Mouse (Mus musculus) hindbrain, embryonic 12.5 days (tissue): ENCODE results near the gene Alg3. TPM values are rescaled to one million over a fixed set of nuclear protein-coding genes. Genes with fewer than 3 reads are reported as not detected.

Experiments used
- ATAC-seq: fragments of 200-750 bp; cut with Nextera tagmentation; 2 replicates; pipeline ENCODE4 v1.8.0; 2017; ENCODE audit warnings: moderate TSS enrichment; ENCODE audit not compliant: low FRiP score
- H3K27ac ChIP-seq: fragments of 300-500 bp; sonication (generic); 2 replicates; pipeline ENCODE4 v1.5.1; 2016; ENCODE audit warnings: mild to moderate bottlenecking
- H3K27me3 ChIP-seq: fragments of 300-500 bp; sonication (generic); 2 replicates; pipeline ENCODE4 v1.6.1; 2016; ENCODE audit warnings: mild to moderate bottlenecking
- H3K36me3 ChIP-seq: fragments of 300-500 bp; sonication (generic); 2 replicates; pipeline ENCODE4 v1.6.1; 2016; ENCODE audit warnings: mild to moderate bottlenecking
- H3K4me1 ChIP-seq: fragments of 300-500 bp; sonication (generic); 2 replicates; pipeline ENCODE4 v1.6.1; 2016
- H3K4me2 ChIP-seq: fragments of 300-500 bp; sonication (generic); replicated peaks from 2 replicates; pipeline ENCODE4 v1.6.1; 2016; ENCODE audit warnings: mild to moderate bottlenecking
- H3K4me3 ChIP-seq: fragments of 300-500 bp; sonication (generic); 2 replicates; pipeline ENCODE4 v1.5.1; 2016; ENCODE audit warnings: mild to moderate bottlenecking
- H3K9ac ChIP-seq: fragments of 300-500 bp; sonication (generic); 2 replicates; pipeline ENCODE4 v1.6.1; 2016; ENCODE audit warnings: mild to moderate bottlenecking, moderate library complexity
- H3K9me3 ChIP-seq: fragments of 300-500 bp; sonication (generic); replicated peaks from 2 replicates; pipeline ENCODE4 v1.6.1; 2016; ENCODE audit warnings: mild to moderate bottlenecking
- WGBS: fragments of 180-500 bp; shearing (Covaris S2); methylation state at CpG from one replicate; pipeline ENCODE4 v1.1.7; 2016; 5-methylcytosine and 5-hydroxymethylcytosine counted together
- polyA plus RNA-seq: library from polyadenylated mRNA; unstranded; fragments of >200 nt; fragmentation: Nextera tagmentation; extraction: Ambion mirVana; gene quantifications from 2 replicates; pipeline ENCODE4 v1.2.1, GENCODE M21; 2016

The Alg3 gene
- 40.0 and 42.6 TPM in 2 replicates for polyA plus RNA-seq

DNA sequence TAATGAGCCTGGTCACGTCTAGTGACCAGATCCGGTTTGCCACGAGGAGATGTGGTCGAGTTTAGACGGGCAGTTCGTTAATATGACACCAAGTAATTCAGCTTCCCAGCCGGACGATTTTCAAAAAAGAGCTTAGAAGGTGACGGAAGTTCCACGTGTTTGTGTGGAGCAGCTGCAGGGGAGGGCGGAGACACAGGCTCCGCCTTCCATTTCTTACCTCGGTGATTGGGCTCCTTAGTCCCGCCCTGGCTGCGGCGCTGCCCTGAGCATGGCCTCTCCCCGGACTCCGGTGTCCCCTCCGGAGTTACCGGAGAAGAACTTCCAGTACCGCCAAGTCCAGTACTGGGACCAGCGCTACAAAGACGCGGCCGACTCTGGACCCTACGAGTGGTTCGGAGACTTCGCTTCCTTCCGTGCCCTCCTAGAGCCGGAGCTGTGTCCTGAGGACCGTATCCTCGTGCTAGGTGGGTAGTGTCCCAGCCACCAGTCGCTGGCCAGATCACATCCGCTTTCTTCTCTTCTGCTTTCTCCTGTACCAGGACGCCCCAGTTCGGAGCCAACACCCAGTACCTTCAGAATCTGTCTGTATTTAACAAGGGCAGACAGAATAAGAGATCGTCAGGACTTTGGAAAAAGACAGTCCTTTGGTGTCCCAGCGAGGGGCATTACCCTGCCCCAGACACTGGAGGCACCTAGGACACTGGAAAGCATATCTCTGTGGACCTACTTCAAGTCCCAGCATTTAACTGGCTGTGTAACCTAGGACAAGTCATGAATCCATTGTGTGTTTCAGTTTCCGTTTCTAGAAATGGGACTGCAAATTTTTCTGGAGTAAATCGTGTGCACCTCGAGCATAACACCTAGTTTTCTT lies at the start of gene Alg3, which contains the start of the genes Eef1akmt4 and Gm49333:
Gene Alg3, minus strand, starts transcription at position 379 of the 871 bp plus-strand sequence.
Gene Eef1akmt4, plus strand, starts transcription at position 237 of the 871 bp plus-strand sequence.
Gene Gm49333, plus strand, starts transcription at position 254 of the 871 bp plus-strand sequence.
- ATAC-seq: peak; percentile 92
- peak within 1 kb of the TSS; percentile 90 for H3K9ac ChIP-seq
- WGBS: 2% methylated on average over 41 of the region's 41 CpGs
- peak within 1 kb of the TSS; percentile 81 for H3K4me2 ChIP-seq
- H3K4me1 ChIP-seq: peaks cover 18% of the 10 kb centered on the region
- no peaks in the 10 kb centered on the region for H3K27me3 ChIP-seq
- peak within 1 kb of the TSS; percentile 90 for H3K27ac ChIP-seq
- peak within 1 kb of the TSS; percentile 79 for H3K4me3 ChIP-seq
- H3K36me3 ChIP-seq: peaks cover 19% of the 10 kb centered on the region
- no peaks in the 10 kb centered on the region for H3K9me3 ChIP-seq

DNA sequence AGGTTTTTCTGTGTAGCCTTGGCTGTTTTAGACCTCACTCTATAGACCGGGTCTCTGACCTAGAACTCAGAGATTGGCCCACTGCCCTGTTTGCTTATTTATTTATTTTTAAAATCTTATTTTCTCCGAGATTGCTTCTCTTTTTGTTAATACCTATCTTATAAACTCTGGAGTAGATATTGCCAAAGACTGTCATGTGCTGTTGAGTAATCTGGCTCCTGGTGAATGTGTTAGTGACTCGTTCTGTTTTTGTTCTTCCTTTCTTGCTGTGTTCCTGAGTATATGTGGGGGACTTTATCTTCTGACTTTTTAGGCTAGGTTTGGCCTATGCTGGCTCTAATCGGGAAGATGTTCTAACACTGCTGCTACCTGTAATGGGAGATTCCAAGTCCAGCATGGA lies 46.1 kb upstream of the Alg3 start:
- H3K4me3 ChIP-seq: no peak overlapping the region
- no peak for ATAC-seq
- H3K4me2 ChIP-seq: no peak overlapping the region
- 91% methylated on average over 4 of the region's 4 CpGs for whole genome bisulfite sequencing
- H3K27ac ChIP-seq: no peak overlapping the region
- no peaks in the 10 kb centered on the region for H3K9me3 ChIP-seq
- H3K36me3 ChIP-seq: peaks cover 85% of the 10 kb centered on the region
- no peak overlapping the region for H3K9ac ChIP-seq
- no peaks in the 10 kb centered on the region for H3K27me3 ChIP-seq
- H3K4me1 ChIP-seq: peaks cover 6% of the 10 kb centered on the region

DNA sequence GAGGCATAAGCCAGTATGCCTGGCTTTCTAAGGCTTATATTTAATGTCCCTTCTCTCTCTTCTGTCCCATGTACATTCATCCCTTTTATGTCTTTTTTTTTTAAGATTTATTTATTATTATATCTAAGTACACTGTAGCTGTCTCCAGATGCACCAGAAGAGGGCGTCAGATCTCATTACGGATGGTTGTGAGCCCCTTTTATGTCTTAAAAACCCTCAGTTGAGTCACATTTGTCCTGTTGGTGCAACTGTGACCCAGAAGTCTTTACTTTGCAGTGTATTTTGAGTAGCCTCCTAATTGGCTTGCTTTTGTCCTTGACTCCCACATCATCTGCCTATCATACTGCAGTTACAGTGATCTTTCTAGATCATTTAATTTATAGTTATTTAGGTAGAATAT lies 41.8 kb upstream of the Alg3 start:
- Histone ChIP-seq H3K27me3 (no peaks in the 10 kb centered on the region), H3K9me3 (no peaks in the 10 kb centered on the region), H3K4me3 (no peak overlapping the region), H3K4me1 (peaks cover 17% of the 10 kb centered on the region), H3K27ac (no peak overlapping the region), H3K9ac (no peak overlapping the region), H3K4me2 (no peak overlapping the region), H3K36me3 (peaks cover 42% of the 10 kb centered on the region)
- WGBS: 57% methylated on average over 2 of the region's 2 CpGs
- ATAC-seq: no peak

DNA sequence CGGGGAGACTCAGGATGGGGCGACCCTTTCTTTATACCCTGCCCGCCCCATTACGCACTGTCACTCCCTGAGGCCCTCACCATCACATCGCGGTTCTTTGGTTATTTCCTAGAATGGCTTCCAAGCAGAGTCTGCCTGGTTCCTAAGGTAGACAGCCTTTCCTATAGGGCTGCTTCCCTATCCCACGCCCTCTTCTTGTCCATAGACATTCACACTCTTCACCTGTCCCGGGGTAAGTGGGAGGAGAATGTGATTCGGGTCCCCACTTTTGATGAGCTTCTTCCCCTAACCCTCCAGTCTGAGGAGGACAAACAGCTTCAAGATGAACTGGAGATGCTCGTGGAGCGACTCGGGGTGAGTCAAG lies 40.4 kb upstream of the Alg3 start:
- peak overlapping the region; percentile 91 for H3K9ac ChIP-seq
- H3K9me3 ChIP-seq: no peaks in the 10 kb centered on the region
- H3K4me3 ChIP-seq: peak overlapping the region; percentile 87
- peak overlapping the region; percentile 94 for H3K4me2 ChIP-seq
- peaks cover 17% of the 10 kb centered on the region for H3K4me1 ChIP-seq
- peaks cover 28% of the 10 kb centered on the region for H3K36me3 ChIP-seq
- ATAC-seq: no peak
- H3K27me3 ChIP-seq: no peaks in the 10 kb centered on the region
- WGBS: 10% methylated on average over 12 of the region's 12 CpGs
- H3K27ac ChIP-seq: peak overlapping the region; percentile 78

DNA sequence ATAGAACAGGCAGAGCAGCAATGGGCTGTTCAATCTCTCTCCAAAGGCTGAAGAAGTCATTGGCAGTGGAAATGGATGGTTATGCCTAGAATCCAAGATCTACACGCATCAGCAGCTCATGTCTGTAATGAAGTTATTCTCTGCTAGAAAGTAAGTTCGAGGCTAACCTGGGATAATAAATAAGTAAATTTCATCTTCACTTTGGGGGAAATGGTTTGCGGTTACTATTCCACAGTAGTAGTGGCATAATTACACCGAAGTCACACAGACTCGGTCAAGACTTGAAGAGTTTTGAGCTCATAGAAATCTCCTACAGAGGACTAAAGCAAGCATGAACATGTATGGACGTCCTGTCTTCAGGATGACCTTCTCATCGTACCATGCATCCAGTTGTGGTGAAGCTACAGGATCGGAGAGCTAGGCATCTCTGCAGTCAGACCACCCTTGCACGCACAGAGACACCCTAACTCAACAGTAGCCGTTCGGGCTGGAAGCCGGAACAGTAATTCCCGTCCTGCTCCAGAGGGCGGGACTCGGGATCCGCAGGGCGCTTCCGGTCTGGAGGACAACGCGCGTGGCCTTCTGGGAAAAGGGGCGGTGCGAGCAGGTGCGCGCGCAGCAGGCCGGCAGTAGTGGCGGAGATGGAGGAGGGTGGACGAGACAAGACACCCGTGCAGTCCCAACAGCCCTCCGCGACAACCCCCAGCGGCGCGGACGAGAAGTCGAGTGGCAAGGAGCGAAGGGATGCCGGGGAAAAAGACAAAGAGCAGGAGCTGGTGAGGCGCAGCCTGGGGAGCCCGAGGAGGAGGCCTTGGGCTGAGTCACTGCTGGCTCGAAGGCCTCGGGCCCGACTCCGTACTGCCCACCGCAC lies 39.8 kb upstream of the Alg3 start, which contains the start of gene Psmd2:
Gene Psmd2, plus strand, starts transcription at position 577 of the 871 bp plus-strand sequence.
- WGBS: 1% methylated on average over 46 of the region's 46 CpGs
- H3K36me3 ChIP-seq: peaks cover 22% of the 10 kb centered on the region
- H3K9ac ChIP-seq: peak within 1 kb of the TSS; percentile 91
- H3K4me2 ChIP-seq: peak within 1 kb of the TSS; percentile 94
- peak within 1 kb of the TSS; percentile 78 for H3K27ac ChIP-seq
- H3K9me3 ChIP-seq: no peaks in the 10 kb centered on the region
- peak; percentile 96 for ATAC-seq
- peaks cover 17% of the 10 kb centered on the region for H3K4me1 ChIP-seq
- H3K4me3 ChIP-seq: peak within 1 kb of the TSS; percentile 87
- no peaks in the 10 kb centered on the region for H3K27me3 ChIP-seq

DNA sequence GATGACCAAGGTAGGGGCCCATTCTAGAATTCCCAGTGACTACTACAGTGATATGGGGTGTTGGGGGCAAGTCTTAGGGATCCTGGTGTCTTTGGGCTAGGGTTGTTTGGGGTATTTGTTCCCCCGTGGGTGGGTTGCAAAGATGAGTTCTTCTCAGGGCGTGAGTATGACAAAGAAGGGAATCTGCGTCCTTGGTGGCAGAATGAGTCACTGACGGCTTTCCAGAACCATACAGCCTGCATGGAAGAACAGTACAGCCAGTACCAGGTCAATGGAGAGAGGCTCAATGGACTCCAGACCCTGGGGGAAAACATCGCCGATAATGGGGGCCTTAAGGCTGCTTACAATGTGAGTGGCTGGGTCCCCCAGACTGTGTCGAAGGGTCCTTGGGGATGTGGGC lies 32.4 kb upstream of the Alg3 start:
- H3K36me3 ChIP-seq: no peaks in the 10 kb centered on the region
- no peak overlapping the region for H3K9ac ChIP-seq
- no peak for ATAC-seq
- no peak overlapping the region for H3K4me3 ChIP-seq
- no peaks in the 10 kb centered on the region for H3K4me1 ChIP-seq
- H3K9me3 ChIP-seq: no peaks in the 10 kb centered on the region
- H3K4me2 ChIP-seq: no peak overlapping the region
- 91% methylated on average over 7 of the region's 7 CpGs for WGBS
- H3K27ac ChIP-seq: no peak overlapping the region
- no peaks in the 10 kb centered on the region for H3K27me3 ChIP-seq

DNA sequence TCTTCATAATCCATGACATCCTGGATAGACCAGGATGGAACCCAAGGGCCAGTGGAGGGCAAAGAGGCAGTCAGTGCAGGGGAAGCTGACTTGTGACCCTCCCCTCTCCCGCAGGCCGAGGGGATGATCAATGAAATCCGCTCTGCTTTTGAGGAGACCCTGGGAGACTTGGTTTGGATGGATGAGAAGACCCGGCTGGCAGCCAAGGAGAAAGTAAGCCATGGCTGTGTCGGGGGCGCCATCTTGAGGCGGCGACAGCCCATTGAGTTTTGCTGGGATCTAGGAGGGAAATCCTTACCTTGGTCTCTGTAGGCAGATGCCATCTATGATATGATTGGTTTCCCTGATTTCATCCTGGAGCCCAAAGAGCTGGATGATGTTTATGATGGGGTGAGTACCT lies 30.6 kb upstream of the Alg3 start:
- Histone ChIP-seq H3K36me3 (no peaks in the 10 kb centered on the region), H3K4me1 (no peaks in the 10 kb centered on the region), H3K9me3 (no peaks in the 10 kb centered on the region), H3K4me3 (no peak overlapping the region), H3K9ac (no peak overlapping the region), H3K27ac (no peak overlapping the region), H3K4me2 (no peak overlapping the region), H3K27me3 (no peaks in the 10 kb centered on the region)
- ATAC-seq: 0 out of 2 replicates have a peak, but pooled peaks have one; percentile 40
- 6% methylated on average over 8 of the region's 8 CpGs for WGBS

DNA sequence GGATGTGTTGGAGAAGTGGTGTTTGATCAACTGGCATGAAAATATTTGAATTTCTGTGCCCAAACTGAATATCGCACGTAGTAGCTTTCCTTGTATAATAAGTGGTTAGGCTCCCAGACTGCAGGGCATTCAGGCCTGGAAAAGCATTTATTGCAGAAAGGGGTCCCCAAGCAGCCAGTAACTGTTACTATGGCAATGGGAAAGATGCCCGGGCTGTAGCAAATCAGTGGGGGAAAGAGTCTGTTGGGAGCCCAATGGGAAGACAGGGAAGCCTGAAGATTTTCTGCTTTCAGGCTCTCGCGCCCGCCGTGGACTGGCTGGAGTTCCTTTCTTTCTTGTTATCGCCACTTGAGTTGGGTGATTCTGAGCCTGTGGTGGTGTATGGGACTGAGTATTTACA lies 26.8 kb upstream of the Alg3 start:
- WGBS: 79% methylated on average over 8 of the region's 8 CpGs
- H3K9ac ChIP-seq: no peak overlapping the region

DNA sequence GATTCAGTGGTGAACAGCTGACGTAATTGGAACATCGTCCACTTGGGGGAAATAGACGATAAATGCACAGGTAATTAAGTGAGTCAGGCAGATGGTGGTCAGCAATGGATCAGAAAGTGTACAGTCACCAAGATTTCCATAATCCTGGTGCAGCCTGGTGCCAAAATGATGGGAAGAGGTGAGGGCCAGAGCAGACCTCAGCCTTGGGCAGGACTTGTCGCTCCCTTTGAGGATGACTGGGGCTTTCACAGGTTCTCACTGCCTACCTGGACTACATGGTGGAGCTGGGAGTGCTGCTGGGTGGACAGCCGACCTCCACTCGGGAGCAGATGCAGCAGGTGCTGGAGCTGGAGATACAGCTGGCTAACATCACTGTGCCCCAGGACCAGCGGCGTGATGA lies 25.9 kb upstream of the Alg3 start:
- H3K9ac ChIP-seq: no peak overlapping the region
- peaks cover 3% of the 10 kb centered on the region; the same call in 1 of the 2 replicates for H3K36me3 ChIP-seq
- H3K27me3 ChIP-seq: no peaks in the 10 kb centered on the region
- H3K4me1 ChIP-seq: no peaks in the 10 kb centered on the region
- no peak overlapping the region for H3K4me3 ChIP-seq
- H3K27ac ChIP-seq: no peak overlapping the region
- WGBS: 80% methylated on average over 8 of the region's 8 CpGs
- H3K4me2 ChIP-seq: no peak overlapping the region
- no peak for ATAC-seq
- H3K9me3 ChIP-seq: no peaks in the 10 kb centered on the region

More for the DNA sequence above, 26.8 kb upstream of the Alg3 start:
- H3K4me3 ChIP-seq: no peak overlapping the region
- no peaks in the 10 kb centered on the region for H3K4me1 ChIP-seq
- H3K27ac ChIP-seq: no peak overlapping the region
- H3K9me3 ChIP-seq: no peaks in the 10 kb centered on the region
- no peak overlapping the region for H3K4me2 ChIP-seq
- H3K27me3 ChIP-seq: no peaks in the 10 kb centered on the region
- no peak for ATAC-seq
- H3K36me3 ChIP-seq: no peaks in the 10 kb centered on the region

DNA sequence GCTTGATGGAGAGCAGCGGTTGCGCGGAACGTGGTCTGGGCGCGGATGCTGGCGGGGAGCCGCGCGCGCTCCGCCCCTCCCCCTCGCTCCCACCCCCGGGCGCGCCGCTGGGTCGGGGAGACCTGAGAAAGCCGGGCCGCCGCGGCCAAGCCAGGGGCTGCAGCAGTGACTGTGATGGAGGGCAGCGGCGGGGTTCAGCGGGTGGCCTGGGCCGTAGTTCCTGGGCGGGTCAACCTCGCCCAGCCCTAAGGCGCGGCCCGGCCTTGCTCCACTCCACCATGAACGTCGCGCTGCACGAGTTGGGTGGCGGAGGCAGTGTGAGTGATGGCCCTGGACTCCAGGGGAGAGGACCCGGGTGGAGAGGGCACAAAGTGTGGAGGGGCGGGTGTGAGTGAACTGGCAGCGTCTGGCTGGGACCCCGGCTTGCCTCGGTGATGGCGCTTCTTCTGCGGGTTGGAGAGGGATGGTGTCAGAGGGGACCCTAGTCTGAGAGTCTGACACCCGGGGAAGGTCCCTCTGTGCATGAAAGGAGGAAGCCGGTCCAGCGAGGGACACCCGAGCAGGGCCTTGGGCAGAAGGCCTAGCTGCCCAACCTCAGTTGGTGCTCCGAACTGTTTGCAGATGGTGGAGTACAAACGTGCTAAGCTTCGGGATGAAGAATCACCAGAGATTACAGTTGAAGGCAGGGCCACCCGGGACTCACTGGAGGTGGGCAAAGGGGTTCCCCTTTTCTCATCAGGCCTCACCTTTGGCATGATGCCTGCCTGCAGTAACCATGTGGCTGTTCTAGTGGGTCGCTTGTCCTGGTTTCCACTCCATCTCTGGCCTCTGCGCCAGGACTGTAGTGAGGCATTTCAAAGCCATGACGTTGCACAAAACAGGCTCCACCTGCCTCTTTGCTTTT lies 18.4 kb upstream of the Alg3 start, which contains the start of gene Ece2:
Gene Ece2, plus strand, starts transcription at position 98 of the 904 bp plus-strand sequence.
- H3K4me2 ChIP-seq: peak within 1 kb of the TSS; percentile 97
- H3K36me3 ChIP-seq: peaks cover 3% of the 10 kb centered on the region; the same call in 1 of the 2 replicates

DNA sequence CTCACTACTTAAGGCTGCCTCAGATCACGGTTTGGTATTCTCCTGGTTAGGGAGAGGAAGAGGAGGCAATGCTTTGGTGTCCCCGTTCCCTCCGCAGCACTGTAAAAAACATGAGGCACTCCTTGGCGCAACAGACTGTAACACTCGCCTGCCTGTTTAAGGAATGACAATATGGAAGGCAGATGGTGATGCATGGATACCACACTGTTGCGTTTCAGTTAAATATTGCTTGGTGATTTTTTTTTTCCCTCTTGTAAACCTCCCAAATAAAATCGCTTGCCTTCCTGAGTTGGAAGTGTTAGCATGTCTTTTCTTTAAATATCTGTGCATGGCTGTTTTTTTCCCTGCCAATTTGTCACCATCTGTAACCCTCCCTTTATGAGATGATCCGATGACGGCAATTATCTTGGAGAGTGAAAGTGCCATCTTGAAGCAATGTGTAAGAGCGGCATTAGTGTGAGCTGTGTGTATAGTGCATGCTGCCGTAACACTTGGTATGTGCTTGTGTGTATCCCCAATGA lies 17.4 kb upstream of the Alg3 start:
- no peak overlapping the region for H3K9ac ChIP-seq
- peak overlapping the region; percentile 97; the same call in 1 of the 2 replicates for H3K4me2 ChIP-seq
- peaks cover 9% of the 10 kb centered on the region; the same call in 1 of the 2 replicates for H3K27me3 ChIP-seq
- no peaks in the 10 kb centered on the region for H3K9me3 ChIP-seq
- ATAC-seq: no peak
- 59% methylated on average over 11 of the region's 11 CpGs for WGBS
- H3K36me3 ChIP-seq: peaks cover 3% of the 10 kb centered on the region; the same call in 1 of the 2 replicates
- peaks cover 17% of the 10 kb centered on the region for H3K4me1 ChIP-seq
- H3K27ac ChIP-seq: no peak overlapping the region
- H3K4me3 ChIP-seq: no peak overlapping the region

More for the DNA sequence above, 18.4 kb upstream of the Alg3 start, which contains the start of gene Ece2:
- peak; percentile 74 for ATAC-seq
- peak within 1 kb of the TSS; percentile 59 for H3K4me3 ChIP-seq
- peaks cover 9% of the 10 kb centered on the region; the same call in 1 of the 2 replicates for H3K27me3 ChIP-seq
- no peak within 1 kb of the TSS for H3K27ac ChIP-seq
- peaks cover 17% of the 10 kb centered on the region for H3K4me1 ChIP-seq
- H3K9me3 ChIP-seq: no peaks in the 10 kb centered on the region
- peak within 1 kb of the TSS; percentile 78 for H3K9ac ChIP-seq
- WGBS: 7% methylated on average over 54 of the region's 54 CpGs
